Mouse (Mus musculus) C2C12 (cell line): ENCODE measurements around the gene Nif3l1. TPM values are rescaled to one million over a fixed set of nuclear protein-coding genes. Genes with fewer than 3 reads are reported as not detected.

Source experiments
- H3K27me3 ChIP-seq: one replicate; pipeline ENCODE4 v1.6.1; 2011; ENCODE audit not compliant: control insufficient read depth, insufficient read depth, insufficient read length
- H3K36me3 ChIP-seq: one replicate; pipeline ENCODE4 v1.6.1; 2011; ENCODE audit not compliant: control insufficient read depth, insufficient read depth
- H3K4me3 ChIP-seq: one replicate; pipeline ENCODE4 v1.5.1; 2011; ENCODE audit warnings: mild to moderate bottlenecking, control low read depth; ENCODE audit not compliant: poor library complexity, insufficient read depth, severe bottlenecking
- H3K79me2 ChIP-seq: one replicate; pipeline ENCODE4 v1.6.1; 2011; ENCODE audit not compliant: control insufficient read depth, insufficient read depth
- H3K79me3 ChIP-seq: one replicate; pipeline ENCODE4 v1.6.1; 2011; ENCODE audit warnings: low read depth, control low read depth
- H3ac ChIP-seq: one replicate; pipeline ENCODE3; 2011; ENCODE audit warnings: low read depth; ENCODE audit not compliant: control insufficient read depth, insufficient read length
- CEBPB ChIP-seq: IDR thresholded peaks from one replicate; pipeline ENCODE4 v1.6.1; 2011; ENCODE audit warnings: low read depth, mild to moderate bottlenecking, control low read depth, moderate library complexity
- CTCF ChIP-seq: IDR thresholded peaks from one replicate; pipeline ENCODE4 v1.5.1; 2011; ENCODE audit not compliant: control insufficient read depth, insufficient read depth, insufficient read length
- FOSL1 ChIP-seq: IDR thresholded peaks from one replicate; pipeline ENCODE4 v1.8.0; 2011; ENCODE audit warnings: mild to moderate bottlenecking, low read length; ENCODE audit not compliant: poor library complexity, insufficient read depth, severe bottlenecking
- MAX ChIP-seq: IDR thresholded peaks from one replicate; pipeline ENCODE4 v1.6.1; 2011; ENCODE audit warnings: mild to moderate bottlenecking, control low read depth
- MYOD1 ChIP-seq: IDR thresholded peaks from one replicate; pipeline ENCODE4 v1.6.1; 2011; ENCODE audit warnings: low read depth; ENCODE audit not compliant: control insufficient read depth, insufficient read length
- MYOG ChIP-seq: IDR thresholded peaks from one replicate; pipeline ENCODE4 v1.6.1; 2011; ENCODE audit not compliant: control insufficient read depth, insufficient read length; ENCODE audit errors: extremely low read depth
- USF1 ChIP-seq: IDR thresholded peaks from one replicate; pipeline ENCODE4 v1.6.1; 2011; ENCODE audit warnings: low read depth, mild to moderate bottlenecking, control low read depth, moderate library complexity
- long read RNA-seq, 2 experiments: library from polyadenylated mRNA; unstranded; transcript quantifications; one replicate each; pipeline ENCODE4 v2.0.0; 2019 to 2020
- polyA plus RNA-seq: library from polyadenylated mRNA; unstranded; fragments of >200 nt; fragmentation: generic; extraction: Trizol; gene quantifications from one replicate; pipeline ENCODE4 v1.2.1, GENCODE M21; 2012; ENCODE audit warnings: missing spikeins

Nif3l1 gene
- 43.3 TPM for polyA plus RNA-seq
- long read RNA-seq, experiment 1, transcript Nif3l1-201 (7 exons, 3,769 nt), result major isoform, 24 of 33 reads
- long read RNA-seq, experiment 1, partial matches to known transcripts, result 4 of 33 reads
- long read RNA-seq, experiment 1, other reads (novel, unspliced or antisense), result 4 of 33 reads
- long read RNA-seq, experiment 2, transcript Nif3l1-206 (6 exons, 2,098 nt), result minor isoform, 7 of 172 reads
- long read RNA-seq, experiment 2, transcript Nif3l1-201 (7 exons, 3,769 nt), result major isoform, 146 of 172 reads
- long read RNA-seq, experiment 2, partial matches to known transcripts, result 2 of 172 reads
- long read RNA-seq, experiment 2, other reads (novel, unspliced or antisense), result 17 of 172 reads

DNA sequence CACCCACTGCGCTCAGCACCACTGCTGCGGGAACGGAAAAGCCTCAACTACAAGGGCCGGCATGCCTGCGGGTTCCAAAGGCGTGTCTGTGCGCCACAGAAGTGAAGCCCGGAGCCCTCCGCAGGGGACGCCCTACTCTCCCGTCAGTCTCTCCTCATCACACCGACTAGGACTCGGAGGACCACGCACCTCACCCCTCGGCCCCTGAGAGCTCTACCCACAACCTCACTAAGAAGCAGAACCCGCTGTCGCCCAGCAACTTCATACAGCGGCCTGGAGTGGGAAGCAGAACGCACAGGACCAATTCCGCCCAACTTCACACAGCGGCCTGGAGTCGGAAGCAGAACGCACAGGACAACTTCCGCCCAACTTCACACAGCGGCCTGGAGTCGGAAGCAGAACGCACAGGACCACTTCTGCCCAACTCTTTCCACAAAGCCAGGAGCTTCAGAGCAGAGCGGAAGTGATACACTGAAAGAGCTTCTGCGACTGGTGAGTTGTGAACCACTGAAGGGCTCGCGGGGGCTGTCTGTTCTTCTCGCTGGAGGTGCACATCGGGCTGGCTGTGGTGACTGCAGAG is at the start of gene Nif3l1, which contains the start of gene Ppil3:
Gene Nif3l1 (plus strand): TSS at position 9 of the 580 bp plus-strand sequence.
Gene Ppil3 (minus strand): TSS at position 344 of the 580 bp plus-strand sequence.
- no peak for TF ChIP-seq CTCF
- peak; percentile 73 for TF ChIP-seq MAX

DNA sequence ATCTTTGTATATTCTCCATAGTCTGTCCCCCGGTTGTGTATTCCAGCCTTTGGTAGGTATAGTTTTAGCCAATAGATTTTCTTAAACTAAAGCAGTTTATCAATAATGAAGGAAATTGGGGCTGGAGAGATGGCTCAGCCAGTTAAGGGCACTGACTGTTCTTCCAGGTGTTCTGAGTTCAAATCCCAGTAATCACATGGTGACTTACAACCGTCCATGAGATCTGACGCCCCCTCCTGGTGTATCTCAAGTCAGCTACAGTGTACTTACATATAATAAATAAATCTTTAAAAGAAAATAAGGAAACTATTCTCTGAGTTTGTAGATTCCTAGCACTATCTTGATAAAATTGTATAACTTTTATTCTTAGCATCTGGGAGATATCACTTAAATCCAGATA is 49.6 kb upstream of the Nif3l1 start:
- Histone ChIP-seq H3K79me3 (peaks cover 66% of the 10 kb centered on the region), H3K36me3 (peaks cover 64% of the 10 kb centered on the region), H3K79me2 (peaks cover 91% of the 10 kb centered on the region), H3ac (no peak overlapping the region), H3K4me3 (no peak overlapping the region), H3K27me3 (no peaks in the 10 kb centered on the region)
- TF ChIP-seq CEBPB, result no peak
- TF ChIP-seq MYOD1, result no peak

More for the DNA sequence above, at the start of gene Nif3l1, which contains the start of gene Ppil3:
- peak within 1 kb of the TSS; percentile 88 for H3ac ChIP-seq
- peaks cover 44% of the 10 kb centered on the region for H3K36me3 ChIP-seq
- H3K79me2 ChIP-seq, result peaks cover 66% of the 10 kb centered on the region
- H3K79me3 ChIP-seq, result peaks cover 46% of the 10 kb centered on the region
- no peaks in the 10 kb centered on the region for H3K27me3 ChIP-seq
- H3K4me3 ChIP-seq, result peak within 1 kb of the TSS; percentile 65

DNA sequence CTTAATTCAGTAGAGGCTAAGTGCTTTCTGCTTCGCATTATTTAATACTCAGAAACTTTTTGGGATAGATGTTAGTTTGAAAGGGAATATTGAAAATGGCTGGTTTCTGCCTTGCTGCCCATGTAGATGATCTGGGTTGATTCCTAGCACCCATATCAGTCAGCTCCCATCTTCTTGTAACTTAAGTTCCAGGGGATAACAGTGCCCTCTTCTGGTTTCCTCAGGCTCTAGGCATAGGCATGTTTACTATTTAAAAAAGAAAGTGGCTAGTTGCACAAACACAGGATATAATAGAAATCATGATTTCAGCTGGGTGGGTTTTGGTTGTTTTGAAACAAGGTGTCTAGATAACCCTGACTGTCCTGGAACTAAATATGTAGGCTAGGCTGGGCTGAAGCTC is 48.8 kb upstream of the Nif3l1 start:
- H3K27me3 ChIP-seq, result no peaks in the 10 kb centered on the region
- H3ac ChIP-seq, result no peak overlapping the region
- peaks cover 72% of the 10 kb centered on the region for H3K36me3 ChIP-seq
- H3K79me2 ChIP-seq, result peaks cover 94% of the 10 kb centered on the region
- no peak for TF ChIP-seq FOSL1
- TF ChIP-seq CEBPB, result no peak
- no peak for TF ChIP-seq USF1
- no peak for TF ChIP-seq CTCF
- no peak for TF ChIP-seq MAX
- no peak for TF ChIP-seq MYOD1
- H3K4me3 ChIP-seq, result no peak overlapping the region
- H3K79me3 ChIP-seq, result peaks cover 63% of the 10 kb centered on the region

DNA sequence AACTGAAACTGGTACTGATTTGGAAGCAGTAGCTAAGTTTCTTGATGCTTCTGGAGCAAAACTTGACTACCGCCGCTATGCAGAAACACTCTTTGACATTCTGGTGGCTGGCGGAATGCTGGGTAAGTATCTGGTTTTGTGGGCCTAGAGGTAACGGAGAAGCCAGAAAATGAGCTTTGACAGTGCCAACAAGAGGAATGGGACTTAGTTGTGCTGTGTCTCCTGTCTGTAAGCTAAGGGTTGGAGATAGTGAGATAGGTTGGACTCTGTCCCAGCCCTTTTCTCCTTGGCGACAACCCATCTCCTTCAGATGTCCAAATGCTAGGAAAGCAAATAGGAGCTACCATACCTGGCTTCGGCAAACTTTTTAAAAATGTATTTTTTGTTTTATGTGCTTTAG is 47.2 kb upstream of the Nif3l1 start:
- peaks cover 56% of the 10 kb centered on the region for H3K79me3 ChIP-seq
- no peak overlapping the region for H3K4me3 ChIP-seq
- H3ac ChIP-seq, result no peak overlapping the region
- H3K27me3 ChIP-seq, result no peaks in the 10 kb centered on the region
- no peak for TF ChIP-seq MYOD1
- no peak for TF ChIP-seq MYOG
- TF ChIP-seq CTCF, result no peak
- TF ChIP-seq MAX, result no peak
- TF ChIP-seq CEBPB, result no peak
- no peak for TF ChIP-seq FOSL1
- TF ChIP-seq USF1, result no peak
- peaks cover 82% of the 10 kb centered on the region for H3K79me2 ChIP-seq
- H3K36me3 ChIP-seq, result peaks cover 88% of the 10 kb centered on the region

DNA sequence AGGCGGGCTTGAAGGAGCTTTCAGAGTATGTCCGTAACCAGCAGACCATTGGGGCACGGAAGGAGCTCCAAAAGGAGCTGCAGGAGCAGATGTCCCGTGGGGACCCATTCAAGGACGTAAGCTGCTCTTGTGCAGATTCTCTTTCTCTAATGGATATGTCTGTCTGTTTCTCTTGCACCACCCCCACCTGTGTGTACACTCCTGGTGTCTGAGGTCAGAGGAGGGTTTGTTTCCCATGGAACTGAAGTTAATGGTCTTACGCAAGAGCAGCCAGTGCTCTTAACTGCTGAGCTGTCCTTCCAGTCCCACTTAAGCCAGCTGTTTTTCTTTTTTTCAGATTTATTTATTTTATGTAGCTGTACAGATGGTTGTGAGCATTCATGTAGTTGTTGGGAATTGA is 43.6 kb upstream of the Nif3l1 start:
- H3K36me3 ChIP-seq, result peaks cover 96% of the 10 kb centered on the region
- TF ChIP-seq CTCF (no peak), MYOG (no peak), MAX (no peak), USF1 (no peak), FOSL1 (no peak), MYOD1 (no peak), CEBPB (no peak)
- H3K27me3 ChIP-seq, result no peaks in the 10 kb centered on the region
- peaks cover 26% of the 10 kb centered on the region for H3K79me3 ChIP-seq
- H3K79me2 ChIP-seq, result peaks cover 46% of the 10 kb centered on the region
- H3K4me3 ChIP-seq, result no peak overlapping the region
- no peak overlapping the region for H3ac ChIP-seq

DNA sequence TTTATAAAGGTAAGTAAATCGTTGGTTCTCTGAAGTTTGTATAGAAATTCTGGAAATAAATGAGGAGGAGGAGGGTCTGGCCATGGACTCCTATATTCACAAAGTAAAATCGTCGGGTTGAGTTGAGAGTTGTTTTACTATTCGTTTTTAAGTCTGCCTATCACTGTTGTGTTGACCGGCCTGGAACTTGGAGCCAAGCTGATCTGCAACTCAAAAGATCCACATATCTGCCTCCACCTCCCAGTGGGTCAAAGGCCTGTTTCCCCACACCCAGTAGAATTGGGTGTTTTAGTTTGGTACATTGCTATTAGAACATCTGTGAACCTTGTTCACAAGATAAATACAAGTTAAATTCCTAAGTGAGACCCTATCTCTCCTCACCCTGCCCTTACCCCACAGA is 41.2 kb upstream of the Nif3l1 start:
- H3K36me3 ChIP-seq, result peaks cover 84% of the 10 kb centered on the region
- no peaks in the 10 kb centered on the region for H3K27me3 ChIP-seq
- H3ac ChIP-seq, result no peak overlapping the region
- peaks cover 9% of the 10 kb centered on the region for H3K79me3 ChIP-seq
- TF ChIP-seq MAX (no peak), CTCF (no peak)
- peaks cover 23% of the 10 kb centered on the region for H3K79me2 ChIP-seq
- no peak overlapping the region for H3K4me3 ChIP-seq
